Mouse (Mus musculus) CH12.LX (cell line): ENCODE data around the gene Mtfp1.
"Not testable (repeated sequence)": the region's sequence is repeated elsewhere in the genome, so short reads cannot be mapped to it uniquely, and the experiment has no call there.

Source experiments
- CHD1 ChIP-seq: IDR thresholded peaks from 2 replicates; pipeline ENCODE4 v1.6.1; 2012; ENCODE audit warnings: low read depth, low read length, improper control_type of control experiment, inconsistent platforms
- CTCF ChIP-seq, 2 experiments: IDR thresholded peaks in 1 of 2; conservative IDR thresholded peaks in 1 of 2; 2 replicates each; pipeline ENCODE4 v1.5.1; 2011 to 2012; ENCODE audit warnings: low read depth in 2 of 2, low read length in 2 of 2, improper control_type of control experiment in 1 of 2, inconsistent platforms in 1 of 2, mild to moderate bottlenecking in 1 of 2, moderate library complexity in 1 of 2
- E2F4 ChIP-seq: IDR thresholded peaks from 2 replicates; pipeline ENCODE4 v1.6.1; 2011; ENCODE audit warnings: low read depth, low read length, improper control_type of control experiment; ENCODE audit not compliant: insufficient replicate concordance
- GABPA ChIP-seq: IDR thresholded peaks from 2 replicates; pipeline ENCODE4 v1.6.1; 2012; ENCODE audit warnings: low read depth, low read length, improper control_type of control experiment, inconsistent platforms; ENCODE audit not compliant: insufficient replicate concordance
- KAT2A ChIP-seq: IDR thresholded peaks from 2 replicates; pipeline ENCODE4 v1.6.1; 2012; ENCODE audit warnings: low read length, improper control_type of control experiment, inconsistent platforms; ENCODE audit not compliant: insufficient replicate concordance
- MAX ChIP-seq: IDR thresholded peaks from 2 replicates; pipeline ENCODE4 v1.6.1; 2011; ENCODE audit warnings: low read length, improper control_type of control experiment
- MAZ ChIP-seq: IDR thresholded peaks from 2 replicates; pipeline ENCODE4 v1.6.1; 2012; ENCODE audit warnings: low read depth, mild to moderate bottlenecking, inconsistent platforms, low read length, improper control_type of control experiment, moderate library complexity
- TCF12 ChIP-seq: IDR thresholded peaks from 2 replicates; pipeline ENCODE4 v1.6.1; 2014; ENCODE audit warnings: low read depth, mild to moderate bottlenecking, inconsistent platforms, low read length, improper control_type of control experiment

GRCm38 (mm10) chr11:4128461-4128860 lies 33.2 kb upstream of the Mtfp1 start:
- TF ChIP-seq MAX; TCF12; GABPA; CHD1; MAZ; KAT2A; CTCF (conservative IDR thresholded peaks at IDR 0.05 in 1 of 2, IDR thresholded peaks at IDR 0.05 in 1 of 2; ENCODE audit: low read depth in 2 of 2, low read length in 2 of 2); E2F4: not testable (repeated sequence)
